Mouse (Mus musculus) left cerebral cortex, adult 11 months (tissue): ENCODE measurements at regions not wholly inside any gene's neighbourhood (a gene's known extent, or its start where the extent isn't known, plus 50 kb on each side); places are given as distances from the start of the nearest gene placed in this dataset.
"Not testable (repeated sequence)": the region's sequence is repeated elsewhere in the genome, so short reads cannot be mapped to it uniquely, and the experiment has no call there.

Experiments used
- DNase-seq: peaks from one replicate; pipeline ENCODE4 v3.0.0; 2022; ENCODE audit warnings: low spot score

GRCm38 (mm10) chrX:80639554-80639953 is 430.9 kb upstream of the Tmem47 start:
- DNase-seq, result not testable (repeated sequence)

GRCm38 (mm10) chrX:80664605-80665004 is 405.9 kb upstream of the Tmem47 start:
- DNase-seq, result peak; percentile 1
